In genomic region chr10:76906434-76906833, GRCm38 (mm10) we compare ENCODE assay signal across 8 mouse cellular contexts. TPM values are rescaled to one million over a fixed set of nuclear protein-coding genes. Genes with fewer than 3 reads are reported as not detected.
DNase-seq lines count a peak whose midpoint lies in the region; ATAC-seq and TF ChIP-seq lines count a peak whose summit lies in the region.

No protein-coding gene starts in this region.

- intact Hi-C loops in left cerebral cortex, postnatal 36 days (cut with DNase I) = no loop called here

- no peaks in the 10 kb centered on the region for H3K9me3 ChIP-seq in neural tube, embryonic 12.5 days
- no peaks in the 10 kb centered on the region for H3K9me3 ChIP-seq in intestine, embryonic 14.5 days (ENCODE audit: control insufficient read depth, low read length)
- H3K9me3 ChIP-seq in lung, embryonic 15.5 days = no peaks in the 10 kb centered on the region
- H3K9me3 ChIP-seq in forebrain, embryonic 16.5 days (ENCODE audit: control insufficient read depth, low read length) = no peaks in the 10 kb centered on the region

- TF ChIP-seq CTCF in layer of hippocampus, adult 2 months (conservative IDR thresholded peaks at IDR 0.05) = no peak

- H3K4me3 ChIP-seq in neural tube, embryonic 12.5 days = no peak overlapping the region
- H3K4me3 ChIP-seq in intestine, embryonic 14.5 days (ENCODE audit: low read depth, low read length) = no peak overlapping the region
- no peak overlapping the region for H3K4me3 ChIP-seq in lung, embryonic 15.5 days
- H3K4me3 ChIP-seq in forebrain, embryonic 16.5 days (replicated peaks; ENCODE audit: low read length) = no peak overlapping the region
- H3K4me3 ChIP-seq in layer of hippocampus, adult 2 months = no peak overlapping the region

- ATAC-seq in neural tube, embryonic 12.5 days (ENCODE audit: low FRiP score, low read depth) = peak; percentile 56; the same call in 1 of the 2 replicates
- ATAC-seq in intestine, embryonic 14.5 days (replicated peaks; ENCODE audit: low FRiP score, low TSS enrichment, low read depth) = peak; percentile 56
- peak; percentile 39; the same call in 1 of the 2 replicates for ATAC-seq in lung, embryonic 15.5 days (ENCODE audit: borderline replicate concordance, extremely low read depth, low FRiP score, low TSS enrichment)
- ATAC-seq in forebrain, embryonic 16.5 days = no peak

- H3K36me3 ChIP-seq in neural tube, embryonic 12.5 days = no peaks in the 10 kb centered on the region
- no peaks in the 10 kb centered on the region for H3K36me3 ChIP-seq in intestine, embryonic 14.5 days (ENCODE audit: control insufficient read depth, insufficient read depth, low read length)
- no peaks in the 10 kb centered on the region for H3K36me3 ChIP-seq in lung, embryonic 15.5 days
- H3K36me3 ChIP-seq in forebrain, embryonic 16.5 days (ENCODE audit: control insufficient read depth, insufficient read depth) = no peaks in the 10 kb centered on the region

- H3K4me1 ChIP-seq in neural tube, embryonic 12.5 days = peaks cover 12% of the 10 kb centered on the region
- peaks cover 30% of the 10 kb centered on the region for H3K4me1 ChIP-seq in intestine, embryonic 14.5 days (replicated peaks; ENCODE audit: control insufficient read depth, insufficient read depth, low read length)
- H3K4me1 ChIP-seq in lung, embryonic 15.5 days = peaks cover 23% of the 10 kb centered on the region
- peaks cover 8% of the 10 kb centered on the region for H3K4me1 ChIP-seq in forebrain, embryonic 16.5 days (replicated peaks; ENCODE audit: control insufficient read depth, insufficient read depth, low read length)

- DNase-seq in neural tube, embryonic 10.5 days (ENCODE audit: extremely low spot score, low spot score) = no peak
- DNase-seq in intestine, embryonic 14.5 days (ENCODE audit: low spot score) = no peak
- peak; percentile 55 for DNase-seq in thymus, postnatal 4 days
- DNase-seq in left cerebral cortex, postnatal 36 days (ENCODE audit: low spot score in 2 of 2) = no peak
- no peak for DNase-seq in layer of hippocampus, adult 2 months (ENCODE audit: low spot score in 2 of 2)

- no peak overlapping the region for H3K27ac ChIP-seq in neural tube, embryonic 12.5 days
- H3K27ac ChIP-seq in intestine, embryonic 14.5 days (ENCODE audit: low read depth) = peak overlapping the region; percentile 29; the same call in 1 of the 2 replicates
- H3K27ac ChIP-seq in lung, embryonic 15.5 days = peak overlapping the region; percentile 47
- H3K27ac ChIP-seq in forebrain, embryonic 16.5 days (ENCODE audit: low read length) = no peak overlapping the region
- no peak overlapping the region for H3K27ac ChIP-seq in layer of hippocampus, adult 2 months

- WGBS in neural tube, embryonic 12.5 days = 66% methylated on average over 10 of the region's 10 CpGs
- 38% methylated on average over 10 of the region's 10 CpGs for WGBS in intestine, embryonic 14.5 days
- WGBS in lung, embryonic 15.5 days = 42% methylated on average over 10 of the region's 10 CpGs
- WGBS in forebrain, embryonic 16.5 days = 83% methylated on average over 10 of the region's 10 CpGs

- no peak overlapping the region for H3K4me2 ChIP-seq in neural tube, embryonic 12.5 days (replicated peaks)
- H3K4me2 ChIP-seq in intestine, embryonic 14.5 days (ENCODE audit: low read length) = peak overlapping the region; percentile 20
- peak overlapping the region; percentile 13; the same call in 1 of the 2 replicates for H3K4me2 ChIP-seq in lung, embryonic 15.5 days
- no peak overlapping the region for H3K4me2 ChIP-seq in forebrain, embryonic 16.5 days (ENCODE audit: low read length)

- no peak overlapping the region for H3K9ac ChIP-seq in neural tube, embryonic 12.5 days
- no peak overlapping the region for H3K9ac ChIP-seq in intestine, embryonic 14.5 days (ENCODE audit: low read length)
- H3K9ac ChIP-seq in lung, embryonic 15.5 days = no peak overlapping the region
- H3K9ac ChIP-seq in forebrain, embryonic 16.5 days (replicated peaks; ENCODE audit: low read depth, low read length) = no peak overlapping the region

- no peaks in the 10 kb centered on the region for H3K27me3 ChIP-seq in neural tube, embryonic 12.5 days (replicated peaks)
- H3K27me3 ChIP-seq in intestine, embryonic 14.5 days (replicated peaks; ENCODE audit: control insufficient read depth, insufficient read depth, low read length) = no peaks in the 10 kb centered on the region
- no peaks in the 10 kb centered on the region for H3K27me3 ChIP-seq in lung, embryonic 15.5 days
- H3K27me3 ChIP-seq in forebrain, embryonic 16.5 days (replicated peaks; ENCODE audit: control insufficient read depth, insufficient read depth, low read length) = no peaks in the 10 kb centered on the region

RNA-seq across cellular contexts. Expression of gene Pcbp3, which starts 55.3 kb away (rescaled TPM):
- polyA plus RNA-seq in neural tube, embryonic 12.5 days (2016; fragmentation: Nextera tagmentation; extraction: Ambion mirVana) = 93.6 and 112 TPM in 2 replicates
- 29.0 and 30.3 TPM in 2 replicates for polyA plus RNA-seq in intestine, embryonic 14.5 days (2014; fragmentation: Nextera tagmentation; extraction: Ambion mirVana)
- 28.7 and 36.4 TPM in 2 replicates for polyA plus RNA-seq in lung, embryonic 15.5 days (2015; fragmentation: Nextera tagmentation; extraction: Ambion mirVana)
- total RNA-seq in left cerebral cortex, postnatal 36 days (2021) = 10 to 100 TPM; 67.5 to 68.4 TPM
- polyA plus RNA-seq in forebrain, embryonic 16.5 days (2015; fragmentation: Nextera tagmentation; extraction: Ambion mirVana) = 58.9 and 64.2 TPM in 2 replicates
- total RNA-seq in layer of hippocampus, adult 2 months (2021) = 10 to 100 TPM; 57.6 to 63.9 TPM

Comparison
In these comparisons a context has a peak if more than half of its experiments do, and no peak if none do; other contexts are left out.
1. H3K27ac ChIP-seq: peak in intestine, embryonic 14.5 days (single experiment) and lung, embryonic 15.5 days (single experiment); none in neural tube, embryonic 12.5 days (single experiment), forebrain, embryonic 16.5 days (single experiment) and layer of hippocampus, adult 2 months (single experiment).
2. H3K4me2 ChIP-seq: peak in intestine, embryonic 14.5 days (single experiment) and lung, embryonic 15.5 days (single experiment); none in neural tube, embryonic 12.5 days (single experiment) and forebrain, embryonic 16.5 days (single experiment).